Mouse (Mus musculus): ENCODE measurements around the gene Cdh18. TPM values are rescaled to one million over a fixed set of nuclear protein-coding genes. Genes with fewer than 3 reads are reported as not detected.

Gene Cdh18
- total and polyA plus RNA-seq, 3 experiments, result not detected

- H3K9ac ChIP-seq (ENCODE audit: control insufficient read depth, low read depth, low read length, poor library complexity, severe bottlenecking), result no peak overlapping the region
- H3K4me1 ChIP-seq (ENCODE audit: control insufficient read depth in 1 of 2, insufficient read depth in 2 of 2, low read length in 2 of 2), result no peaks in the 10 kb centered on the region
- H3K4me3 ChIP-seq (ENCODE audit: control insufficient read depth in 1 of 2, insufficient read depth in 1 of 2, low read depth in 2 of 2, low read length in 2 of 2), result no peak overlapping the region
- DNase-seq (ENCODE audit: low read depth, low spot score), result no peak
- no peaks in the 10 kb centered on the region for H3K79me2 ChIP-seq (ENCODE audit: control insufficient read depth, insufficient read depth, low read length, poor library complexity)
- TF ChIP-seq POLR2AphosphoS2 (IDR thresholded peaks at IDR 0.05; ENCODE audit: low read length), result no peak
- TF ChIP-seq USF1 (IDR thresholded peaks at IDR 0.05; ENCODE audit: low read depth, low read length), result no peak
- H3K27me3 ChIP-seq (ENCODE audit: control insufficient read depth in 1 of 2, insufficient read depth in 2 of 2, low read length in 2 of 2), result no peaks in the 10 kb centered on the region
- H3K27ac ChIP-seq (ENCODE audit: control insufficient read depth, low read depth, low read length), result no peak overlapping the region
- H3K9me3 ChIP-seq (replicated peaks; ENCODE audit: insufficient read depth, low read length), result no peaks in the 10 kb centered on the region
- H3K36me3 ChIP-seq (ENCODE audit: control insufficient read depth in 1 of 2, insufficient read depth in 2 of 2, low read length in 2 of 2), result no peaks in the 10 kb centered on the region
These were observed 818.9 kb downstream of the Cdh18 start for GRCm38 (mm10) chr15:23367712-23368111.

- no peak overlapping the region for H3K9ac ChIP-seq (ENCODE audit: control insufficient read depth, low read depth, low read length, poor library complexity, severe bottlenecking)
- H3K27ac ChIP-seq (ENCODE audit: control insufficient read depth, low read depth, low read length), result no peak overlapping the region
- H3K9me3 ChIP-seq (replicated peaks; ENCODE audit: insufficient read depth, low read length), result no peaks in the 10 kb centered on the region; the same call in 1 of the 2 replicates
- peak overlapping the region in 1 of 2 experiments; percentile 51; a peak in 2 of 4 replicates for H3K4me3 ChIP-seq (ENCODE audit: control insufficient read depth in 1 of 2, insufficient read depth in 1 of 2, low read depth in 2 of 2, low read length in 2 of 2)
- H3K79me2 ChIP-seq (ENCODE audit: control insufficient read depth, insufficient read depth, low read length, poor library complexity), result no peaks in the 10 kb centered on the region
- no peaks in the 10 kb centered on the region for H3K4me1 ChIP-seq (ENCODE audit: control insufficient read depth in 1 of 2, insufficient read depth in 2 of 2, low read length in 2 of 2)
- no peaks in the 10 kb centered on the region for H3K36me3 ChIP-seq (ENCODE audit: control insufficient read depth in 1 of 2, insufficient read depth in 2 of 2, low read length in 2 of 2)
- H3K27me3 ChIP-seq (ENCODE audit: control insufficient read depth in 1 of 2, insufficient read depth in 2 of 2, low read length in 2 of 2), result no peaks in the 10 kb centered on the region
- no peak for DNase-seq (ENCODE audit: low read depth, low spot score)
- TF ChIP-seq TAL1 (IDR thresholded peaks at IDR 0.05; ENCODE audit: low read length) (no peak), ZC3H11A (IDR thresholded peaks at IDR 0.05; ENCODE audit: low read depth, low read length) (no peak), GATA1 (IDR thresholded peaks at IDR 0.05; ENCODE audit: low read depth, low read length) (no peak), EP300 (IDR thresholded peaks at IDR 0.05; ENCODE audit: low read depth in 1 of 2, low read length in 2 of 2) (no peak), TBP (IDR thresholded peaks at IDR 0.05; ENCODE audit: low read depth, low read length) (no peak), HCFC1 (IDR thresholded peaks at IDR 0.05; ENCODE audit: low read depth, low read length) (no peak), CTCF (IDR thresholded peaks at IDR 0.05 in 2 of 3, conservative IDR thresholded peaks at IDR 0.05 in 1 of 3; ENCODE audit: control insufficient read depth in 1 of 3, insufficient read depth in 1 of 3, low read depth in 2 of 3, low read length in 3 of 3, poor library complexity in 1 of 3, severe bottlenecking in 1 of 3) (no peak), USF2 (IDR thresholded peaks at IDR 0.05; ENCODE audit: borderline replicate concordance in 1 of 2, insufficient read depth in 1 of 2, low read depth in 1 of 2, low read length in 2 of 2) (no peak), MAX (IDR thresholded peaks at IDR 0.05; ENCODE audit: low read length) (no peak), MXI1 (IDR thresholded peaks at IDR 0.05; ENCODE audit: low read depth, low read length) (no peak), SIN3A (IDR thresholded peaks at IDR 0.05; ENCODE audit: low read length) (no peak), ZNF384 (IDR thresholded peaks at IDR 0.05; ENCODE audit: low read depth, low read length) (no peak), ETS1 (IDR thresholded peaks at IDR 0.05; ENCODE audit: low read depth, low read length) (no peak)
These were observed 829.4 kb downstream of the Cdh18 start for GRCm38 (mm10) chr15:23378016-23378750.
